Mouse (Mus musculus): ENCODE data around the gene Pygl.
"Not testable (repeated sequence)": the region's sequence is repeated elsewhere in the genome, so short reads cannot be mapped to it uniquely, and the experiment has no call there.

Pygl gene

DNA sequence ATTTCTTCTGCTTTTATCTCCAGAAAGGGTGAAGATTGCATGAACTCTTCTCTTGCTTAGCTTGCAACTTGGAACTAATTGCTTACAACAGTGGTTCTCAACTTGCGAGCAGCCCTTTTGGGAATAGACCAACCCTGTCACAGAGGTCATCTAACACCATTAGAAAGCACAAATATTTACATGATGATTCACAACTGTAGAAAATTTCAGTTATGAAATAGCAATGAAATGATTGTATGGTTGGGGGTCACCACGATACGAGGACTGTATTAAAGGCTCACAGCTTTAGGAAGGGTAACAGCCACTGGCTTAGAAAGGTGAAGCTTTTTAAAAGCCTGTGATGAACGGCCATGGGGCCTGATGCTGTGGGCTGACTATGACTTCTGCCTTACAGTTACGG lies 70.2 kb downstream of the Pygl start:
- in situ Hi-C loops (cut with MseI, MboI) = no loop called here

DNA sequence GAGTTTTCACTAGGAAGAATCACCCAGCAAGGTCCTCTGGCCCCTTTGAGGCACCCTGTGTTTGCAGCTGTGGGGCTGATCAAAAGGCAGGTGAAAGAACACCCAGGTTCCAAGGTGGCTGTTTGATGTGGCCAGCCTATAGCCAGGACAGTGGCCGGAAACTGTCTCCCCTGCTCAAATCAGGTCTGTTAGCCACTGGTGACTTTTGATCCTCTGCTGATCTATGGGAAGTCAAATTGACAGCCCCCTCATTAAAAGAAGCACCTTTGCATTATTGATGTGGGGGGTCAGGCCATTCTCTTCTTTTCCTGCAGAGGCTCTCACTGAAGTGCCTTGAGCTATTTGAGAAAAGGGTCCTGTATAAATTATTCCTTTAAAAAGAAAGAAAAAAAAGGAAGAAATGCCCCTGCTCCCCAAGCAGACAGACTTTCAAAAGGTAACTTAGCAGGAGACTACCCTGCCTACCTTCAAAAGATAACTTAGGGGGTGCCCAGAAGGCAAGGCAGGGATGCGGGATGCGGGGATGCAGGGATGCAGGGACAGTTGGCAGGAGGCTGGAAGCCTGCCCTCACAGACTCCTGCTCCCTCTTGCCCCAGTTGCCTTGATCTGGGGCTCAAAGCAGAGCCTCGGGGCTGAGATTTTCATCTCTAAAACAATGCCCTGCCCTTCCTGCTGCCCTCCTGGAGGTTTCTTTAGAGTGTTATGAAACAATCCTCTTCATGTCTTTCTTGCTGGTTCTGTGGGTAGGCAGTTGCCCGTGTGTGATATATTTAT lies 73.8 kb downstream of the Pygl start:
- in situ Hi-C loops (cut with MseI, MboI) = no loop called here

DNA sequence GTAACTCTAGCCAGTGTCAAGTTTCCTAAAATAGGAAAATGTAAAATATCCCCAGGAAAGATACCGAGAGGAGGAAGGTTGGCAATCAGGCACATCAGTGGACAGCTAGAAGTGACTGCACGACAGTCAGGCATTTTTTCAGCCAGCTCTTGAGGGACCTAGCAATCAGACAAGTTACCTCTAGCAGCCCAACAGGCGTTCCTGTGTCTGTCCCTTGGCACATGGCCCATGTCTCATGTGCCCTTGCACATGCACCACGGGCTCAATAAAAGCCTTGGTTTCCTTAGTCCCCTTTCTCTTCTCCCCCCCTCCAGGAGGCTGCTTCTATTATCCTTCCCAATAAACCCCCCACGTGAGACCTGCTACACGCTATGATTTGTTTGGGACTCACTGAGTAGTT lies 75.1 kb downstream of the Pygl start:
- in situ Hi-C loops (cut with MseI, MboI) = no loop called here

DNA sequence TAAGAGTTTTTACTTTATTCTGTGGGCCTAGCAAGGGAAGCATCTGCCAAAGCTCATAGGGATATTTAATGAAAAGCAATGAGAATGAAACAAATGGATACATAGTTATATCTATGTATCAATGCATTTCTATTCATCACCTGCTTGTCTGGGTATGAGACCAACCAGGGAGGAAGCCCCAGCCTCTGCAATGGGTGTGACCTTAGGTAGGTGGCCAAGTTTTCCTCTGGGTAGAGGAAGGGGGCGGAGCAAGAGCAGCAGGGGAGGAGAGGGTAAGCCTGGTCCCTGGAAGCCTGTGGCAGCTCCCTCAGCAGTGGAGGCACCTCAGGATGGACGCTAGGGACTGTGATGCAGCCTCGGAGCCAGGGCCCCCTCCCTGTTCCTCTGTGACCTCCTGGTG lies 77.4 kb downstream of the Pygl start, which contains the start of gene Abhd12b:
Gene Abhd12b (plus strand): TSS at position 301 of the 400 bp plus-strand sequence.
- in situ Hi-C loops (cut with MseI, MboI) = no loop called here

DNA sequence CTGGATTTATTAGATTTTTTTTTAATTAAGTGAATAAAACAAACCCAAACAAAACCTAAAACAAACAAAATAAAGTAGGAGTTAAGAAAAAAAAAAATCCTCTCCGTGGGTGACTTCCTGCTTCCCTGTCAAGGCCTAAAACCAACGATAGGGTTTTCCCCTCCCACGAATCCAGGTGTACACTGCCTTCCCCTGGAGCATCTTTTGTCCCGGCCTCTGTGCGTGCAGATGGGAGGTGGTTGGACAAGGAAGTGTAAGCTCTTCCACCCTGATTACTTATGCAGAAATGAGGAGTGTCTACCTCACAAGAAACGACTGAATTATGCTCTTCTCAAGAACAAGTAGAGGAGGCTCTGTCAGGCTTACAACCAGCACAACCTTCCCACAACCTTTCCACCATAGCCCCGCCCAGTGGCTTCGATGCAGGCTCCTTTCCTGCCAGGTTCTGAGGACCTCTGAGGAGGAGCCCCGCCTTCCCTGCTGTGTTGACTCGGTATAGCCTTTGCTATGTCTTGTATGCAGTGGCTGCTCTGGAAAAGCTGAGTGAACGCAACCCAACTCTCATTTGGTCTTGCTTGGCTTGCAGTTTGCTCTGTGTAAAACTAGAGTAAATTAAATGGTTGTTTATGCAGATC lies 82.5 kb downstream of the Pygl start:
- in situ Hi-C loops (cut with MseI, MboI) = no loop called here

DNA sequence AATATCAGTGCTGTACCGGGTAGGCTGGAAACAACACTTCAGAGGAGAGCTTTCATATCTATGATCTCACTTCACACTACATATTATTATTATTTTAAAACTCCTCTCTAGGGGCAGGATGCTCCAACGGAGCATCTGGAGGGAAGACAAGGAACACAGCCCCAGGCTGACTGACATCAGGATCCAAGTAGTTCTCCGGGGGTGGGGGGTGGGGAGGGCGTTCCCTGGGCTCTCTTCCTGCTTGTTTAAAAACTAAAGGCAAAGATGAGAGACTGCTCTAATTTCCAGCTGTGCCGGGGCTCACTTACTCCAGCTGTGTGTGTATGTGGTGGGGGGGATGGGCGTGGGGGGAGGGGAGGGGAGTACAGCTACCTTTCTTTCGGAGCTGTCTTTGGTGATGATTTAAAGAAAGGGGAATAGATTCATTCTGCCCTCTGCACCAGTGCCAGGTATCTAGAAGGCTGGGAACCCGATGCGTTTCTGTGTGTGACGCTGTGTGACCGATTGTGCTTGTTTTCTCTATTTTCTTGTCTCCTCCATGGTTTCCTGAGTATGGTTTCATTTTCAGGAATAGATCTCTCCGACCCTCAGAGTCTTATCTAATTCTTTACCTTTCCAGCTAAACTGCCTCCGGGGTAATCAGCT lies 83.2 kb downstream of the Pygl start:
- in situ Hi-C loops (cut with MseI, MboI) = no loop called here

DNA sequence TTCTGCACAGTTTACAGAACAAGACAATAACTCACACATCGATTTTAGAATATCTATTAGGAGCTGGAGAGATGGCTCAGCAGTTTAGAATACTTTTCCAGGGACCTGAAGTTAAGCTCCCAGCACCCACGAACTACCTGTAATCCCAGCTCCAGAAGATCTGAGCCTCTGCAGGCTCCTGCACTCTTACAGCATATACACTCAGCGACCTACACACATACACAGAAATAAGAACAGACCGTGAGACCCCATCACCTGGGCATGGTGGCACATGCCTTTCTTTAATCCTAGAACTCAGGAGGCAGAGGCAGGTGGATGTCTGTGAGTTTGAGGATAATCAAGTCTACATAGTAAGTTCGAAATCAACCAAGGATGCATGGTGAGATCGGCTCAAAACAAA lies 85.7 kb downstream of the Pygl start:
- in situ Hi-C loops (cut with MseI, MboI) = no loop called here

DNA sequence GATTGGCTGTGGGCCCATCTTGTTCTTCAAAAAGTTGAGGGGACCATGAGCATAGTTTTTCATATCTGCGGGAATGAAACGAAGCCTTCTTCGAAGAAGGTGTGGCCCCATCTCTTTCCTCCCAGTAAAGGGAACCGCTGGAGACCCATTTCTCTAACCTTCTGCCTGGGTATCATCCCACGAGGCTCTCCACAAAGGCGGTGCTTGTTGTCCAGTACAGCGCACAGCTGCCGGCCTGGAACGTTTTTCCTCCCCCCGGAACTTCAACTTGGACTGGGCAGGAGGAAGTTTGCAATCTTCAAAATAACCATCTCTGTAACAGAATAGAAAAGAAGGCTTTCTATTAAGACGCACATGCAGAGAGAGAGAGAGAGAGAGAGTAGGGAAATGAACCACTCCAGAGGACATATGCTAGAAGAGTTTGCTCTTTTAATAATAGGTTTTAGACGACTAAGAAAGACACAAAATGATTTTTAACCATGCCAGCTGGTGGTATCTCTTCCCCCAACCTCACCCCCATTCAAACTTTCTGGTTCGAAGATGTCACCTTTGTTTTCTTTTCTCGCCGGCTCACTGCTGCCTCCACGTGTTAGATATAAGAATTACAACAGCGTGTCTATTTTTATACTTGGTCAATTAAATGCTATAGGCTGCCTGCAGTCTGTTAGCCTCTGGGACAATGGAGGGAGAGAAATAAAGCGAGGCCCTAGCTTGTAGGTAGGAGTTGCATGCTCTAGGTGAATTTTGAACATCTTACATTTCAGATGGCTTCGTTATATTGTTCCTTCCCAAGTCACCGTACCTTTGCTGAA lies 86.4 kb downstream of the Pygl start:
- in situ Hi-C loops (cut with MseI, MboI) = no loop called here

DNA sequence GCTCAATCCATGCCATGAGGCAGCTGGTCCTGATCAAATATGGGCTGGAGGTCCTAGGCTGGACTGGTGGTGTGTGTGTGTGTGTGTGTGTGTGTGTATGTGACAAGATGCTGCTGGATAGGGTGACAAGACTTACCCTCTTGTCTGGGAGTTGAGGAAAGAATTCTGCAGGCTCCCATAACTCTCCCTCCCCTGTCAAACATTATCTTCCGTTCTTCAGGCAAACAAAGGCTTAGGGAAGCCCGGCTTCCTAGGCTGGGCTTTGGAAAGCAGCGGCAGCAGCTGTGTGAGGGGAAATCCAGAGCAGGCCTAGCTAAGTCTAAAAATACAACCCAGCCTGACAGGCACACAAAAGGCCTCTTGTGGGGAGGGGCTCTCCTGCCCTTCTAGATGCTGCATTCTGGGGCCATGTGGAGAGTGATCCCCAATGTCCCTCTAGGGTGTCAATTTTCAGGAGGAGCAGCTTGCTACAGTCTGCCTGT lies 87.1 kb downstream of the Pygl start:
- in situ Hi-C loops (cut with MseI, MboI) = not testable (repeated sequence)

DNA sequence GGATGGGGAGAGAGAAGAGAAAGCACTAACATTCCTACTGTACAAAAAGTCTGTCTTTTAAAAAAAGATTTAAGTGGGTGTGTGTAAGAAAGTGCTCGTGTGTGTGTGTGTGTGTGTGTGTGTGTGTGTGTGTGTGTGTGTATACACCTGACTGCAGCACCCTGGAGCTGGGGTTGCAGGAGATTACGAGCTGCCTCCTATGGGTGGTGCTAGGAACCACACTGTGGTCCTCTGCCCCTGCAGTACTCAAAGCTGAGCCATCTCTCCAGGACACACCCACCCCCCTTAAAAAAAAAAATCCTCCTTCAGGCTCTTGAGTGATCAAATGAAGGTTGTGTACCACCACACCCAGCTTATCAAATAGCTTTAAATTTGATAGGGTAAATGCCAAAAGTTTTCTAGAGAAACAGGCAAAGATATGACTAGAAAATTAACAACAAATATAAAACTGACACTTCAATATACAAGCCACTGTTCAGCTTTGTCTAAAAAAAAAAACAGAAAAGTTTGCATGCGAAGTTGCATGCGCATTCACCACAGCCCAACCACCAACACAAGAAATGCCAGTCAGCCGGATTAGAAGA lies 90.2 kb downstream of the Pygl start:
- in situ Hi-C loops (cut with MseI, MboI) = no loop called here

Measured in mouse trophoblast stem cell (cell line).